Mouse (Mus musculus) brain, embryonic 14.5 days (tissue): Measurements from ENCODE around the gene Sap25.

Experiments used
- CTCF ChIP-seq: fragments of 200-500 bp; IDR thresholded peaks from 2 replicates; pipeline ENCODE4 v1.5.1; 2012; ENCODE audit warnings: inconsistent platforms, mild to moderate bottlenecking, moderate library complexity, borderline replicate concordance; ENCODE audit not compliant: insufficient read depth, insufficient read length; ENCODE audit errors: extremely low read depth
- POLR2A ChIP-seq: fragments of 200-500 bp; IDR thresholded peaks from 2 replicates; pipeline ENCODE4 v1.6.1; 2012; ENCODE audit warnings: mild to moderate bottlenecking, inconsistent platforms, borderline replicate concordance; ENCODE audit not compliant: poor library complexity, insufficient read depth, insufficient read length, severe bottlenecking; ENCODE audit errors: extremely low read depth

DNA sequence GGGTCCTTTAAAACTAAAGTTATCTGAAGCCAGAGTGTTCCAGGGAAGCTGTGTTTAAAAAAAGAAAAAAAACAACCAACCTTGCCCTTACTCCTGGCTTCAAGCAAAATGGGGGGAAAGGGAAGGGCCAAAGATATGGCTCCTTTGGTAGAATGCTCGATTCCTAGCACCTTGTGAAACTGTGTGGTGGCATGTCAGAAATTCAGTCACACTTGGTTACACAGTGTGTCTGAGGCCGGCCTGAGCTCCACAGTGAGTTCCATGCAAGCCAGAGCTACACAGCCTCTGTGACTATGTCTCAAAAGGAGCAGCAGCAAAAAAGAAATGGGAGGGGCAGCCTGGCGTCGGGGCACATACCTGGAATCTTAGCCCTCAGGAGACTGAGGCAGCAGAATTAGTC lies 8.1 kb downstream of the Sap25 start:
- TF ChIP-seq POLR2A = no peak
- TF ChIP-seq CTCF = no peak
